Mouse (Mus musculus): ENCODE data around the gene Pin4. TPM values are rescaled to one million over a fixed set of nuclear protein-coding genes. Genes with fewer than 3 reads are reported as not detected.
A peak's percentile ranks its signal among the peaks of the same experiment; 100 is the strongest.
"Not testable (repeated sequence)": the region's sequence is repeated elsewhere in the genome, so short reads cannot be mapped to it uniquely, and the experiment has no call there.

Pin4 gene
- polyA plus RNA-seq, 1 experiment from 2014 or later, result 73.9 TPM

DNA sequence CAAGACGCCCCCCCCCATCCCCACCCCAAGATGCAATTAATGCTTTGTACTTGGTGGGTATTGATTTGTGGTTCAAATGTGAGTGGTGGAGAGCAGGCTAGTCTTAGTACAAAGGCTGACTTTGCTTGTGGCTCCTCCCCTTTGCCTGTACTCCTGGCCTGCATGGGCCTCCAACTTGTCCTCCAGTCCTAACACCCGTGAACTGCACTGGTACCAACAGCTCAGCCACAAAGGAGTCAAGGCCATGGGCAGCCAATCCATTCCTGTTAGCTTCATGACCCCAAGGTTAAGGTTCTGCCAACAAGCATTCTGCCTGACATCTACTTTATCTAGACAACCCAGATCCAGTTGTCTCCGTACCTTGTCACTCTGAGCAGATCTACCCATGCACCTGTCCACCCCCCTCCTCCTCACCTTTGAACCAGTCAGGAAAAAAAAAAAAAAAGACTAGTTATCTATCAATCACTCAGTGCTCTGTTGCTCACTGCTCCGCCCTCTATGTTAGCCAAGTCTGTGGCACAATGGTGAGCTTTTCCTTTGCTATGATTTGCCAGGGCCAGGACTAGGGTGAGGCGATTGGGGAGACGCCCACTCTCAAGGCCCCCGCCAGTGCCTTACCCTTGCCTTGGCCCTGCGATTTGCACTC is 33.3 kb upstream of the Pin4 start:
- Histone ChIP-seq H3K36me3 (no peaks in the 10 kb centered on the region), H3K27ac (no peak overlapping the region), H3K4me1 (no peaks in the 10 kb centered on the region), H3K27me3 (peaks cover 12% of the 10 kb centered on the region; the same call in 1 of the 2 replicates), H3K4me2 (replicated peaks) (no peak overlapping the region), H3K9me3 (no peaks in the 10 kb centered on the region), H3K9ac (no peak overlapping the region), H3K4me3 (no peak overlapping the region)
- 86% methylated on average over 7 of the region's 8 CpGs for WGBS
- no peak for ATAC-seq (ENCODE audit: insufficient number of reproducible peaks, insufficient read depth, low FRiP score, low TSS enrichment)

DNA sequence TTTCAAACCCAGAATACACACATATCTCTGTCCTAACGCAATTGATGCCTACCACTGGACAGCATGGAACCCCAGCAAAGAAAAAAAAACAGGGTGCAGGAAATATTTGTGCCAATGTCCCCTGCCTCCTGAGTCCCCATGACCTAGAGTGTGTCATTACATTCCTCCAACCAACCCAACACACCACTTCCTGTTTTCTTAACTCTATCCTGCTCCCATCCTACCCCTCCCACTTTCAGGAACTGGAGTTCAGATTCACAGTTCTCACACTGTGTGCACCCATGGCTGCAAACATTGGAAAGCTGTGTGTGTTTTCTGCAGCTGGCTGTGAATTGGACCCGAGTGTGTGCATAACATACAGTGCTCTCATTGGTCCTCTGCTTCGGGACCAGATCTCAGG is 28.6 kb upstream of the Pin4 start:
- ATAC-seq (ENCODE audit: insufficient number of reproducible peaks, insufficient read depth, low FRiP score, low TSS enrichment), result no peak

DNA sequence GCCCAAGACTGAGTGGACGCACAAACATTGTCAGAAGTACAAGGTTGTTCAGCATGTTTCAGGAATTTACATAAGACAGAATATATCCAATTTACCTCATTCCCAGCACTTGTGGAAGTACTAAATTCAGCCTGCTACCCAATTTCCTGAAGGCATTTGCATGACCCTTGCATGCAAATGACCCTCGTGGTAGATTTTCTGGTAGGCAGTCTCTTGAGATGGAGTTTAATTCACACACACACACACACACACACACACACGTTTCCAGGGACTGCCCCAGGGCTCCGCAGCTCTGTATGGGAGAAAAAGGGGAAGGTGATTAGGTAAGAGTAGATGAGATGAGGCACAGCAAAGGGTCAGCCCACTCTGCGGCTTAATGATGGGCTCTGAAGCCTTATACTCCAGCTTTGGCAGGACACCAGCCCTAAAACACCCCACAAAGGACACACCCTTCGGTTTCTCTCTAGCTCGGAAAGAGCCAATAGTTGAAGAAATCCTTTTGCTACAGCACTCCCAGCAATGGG is 24.8 kb upstream of the Pin4 start:
- Histone ChIP-seq H3K9me3 (no peaks in the 10 kb centered on the region), H3K27ac (no peak overlapping the region), H3K4me1 (no peaks in the 10 kb centered on the region), H3K36me3 (no peaks in the 10 kb centered on the region), H3K4me3 (no peak overlapping the region), H3K27me3 (no peaks in the 10 kb centered on the region), H3K4me2 (replicated peaks) (no peak overlapping the region), H3K9ac (no peak overlapping the region)
- ATAC-seq (ENCODE audit: insufficient number of reproducible peaks, insufficient read depth, low FRiP score, low TSS enrichment), result no peak
- 73% methylated on average over 7 of the region's 7 CpGs for WGBS

More for the DNA sequence above, 28.6 kb upstream of the Pin4 start:
- Histone ChIP-seq H3K9me3 (no peaks in the 10 kb centered on the region), H3K36me3 (no peaks in the 10 kb centered on the region), H3K4me1 (no peaks in the 10 kb centered on the region), H3K9ac (no peak overlapping the region), H3K27me3 (peaks cover 7% of the 10 kb centered on the region; the same call in 1 of the 2 replicates), H3K4me3 (no peak overlapping the region), H3K27ac (no peak overlapping the region), H3K4me2 (replicated peaks) (no peak overlapping the region)
- WGBS, result 69% methylated on average over 3 of the region's 3 CpGs

DNA sequence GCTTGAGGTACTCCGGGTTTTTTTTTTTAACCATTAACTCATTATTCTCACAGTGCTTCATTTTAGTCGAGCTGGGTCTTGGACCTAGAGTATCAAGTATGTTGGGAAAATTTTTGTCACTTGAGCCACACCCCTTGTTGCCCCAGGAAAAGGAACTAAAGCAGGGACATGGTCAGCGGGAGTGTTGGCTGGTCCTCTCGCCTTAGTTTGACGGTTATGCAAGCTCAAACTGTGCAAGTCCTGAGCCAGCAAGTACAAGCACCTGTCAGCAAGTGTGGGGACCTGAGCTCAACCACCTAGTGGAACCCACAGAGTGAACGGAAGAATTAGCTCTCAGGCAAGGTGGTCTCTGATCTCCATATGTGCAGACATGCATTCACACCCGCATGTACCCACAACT is 17.4 kb upstream of the Pin4 start:
- no peak for ATAC-seq (ENCODE audit: insufficient number of reproducible peaks, insufficient read depth, low FRiP score, low TSS enrichment)
- H3K27me3 ChIP-seq, result no peaks in the 10 kb centered on the region

DNA sequence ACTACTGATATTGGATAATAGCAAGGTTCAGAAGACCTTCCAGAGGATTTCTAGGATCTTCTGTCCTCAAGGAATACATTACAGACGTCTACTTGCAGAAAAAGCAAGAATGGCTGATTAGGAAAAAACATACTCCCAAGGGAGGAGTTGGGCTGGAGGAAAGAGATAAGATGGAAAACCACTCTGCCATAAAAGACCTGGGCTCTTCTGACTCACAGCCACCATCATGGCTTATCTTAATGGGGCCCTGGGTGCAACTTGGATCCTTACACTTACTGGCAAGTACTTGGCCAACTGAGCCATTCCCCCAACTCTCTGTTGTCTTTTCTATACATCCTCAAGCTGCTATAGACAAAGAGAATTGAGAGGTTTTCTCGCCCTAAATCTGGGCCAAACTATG is 15.4 kb upstream of the Pin4 start:
- H3K27me3 ChIP-seq; H3K9ac ChIP-seq; H3K9me3 ChIP-seq; H3K4me2 ChIP-seq (replicated peaks); H3K4me3 ChIP-seq; H3K4me1 ChIP-seq; ATAC-seq (ENCODE audit: insufficient number of reproducible peaks, insufficient read depth, low FRiP score, low TSS enrichment); H3K27ac ChIP-seq; H3K36me3 ChIP-seq: not testable (repeated sequence)
- 71% methylated on average over 2 of the region's 2 CpGs for WGBS

More for the DNA sequence above, 17.4 kb upstream of the Pin4 start:
- no peak overlapping the region for H3K27ac ChIP-seq
- no peaks in the 10 kb centered on the region for H3K9me3 ChIP-seq
- no peaks in the 10 kb centered on the region for H3K36me3 ChIP-seq
- no peak overlapping the region for H3K9ac ChIP-seq
- no peak overlapping the region for H3K4me2 ChIP-seq (replicated peaks)
- WGBS, result 54% methylated on average over 7 of the region's 7 CpGs
- no peak overlapping the region for H3K4me3 ChIP-seq
- H3K4me1 ChIP-seq, result no peaks in the 10 kb centered on the region

DNA sequence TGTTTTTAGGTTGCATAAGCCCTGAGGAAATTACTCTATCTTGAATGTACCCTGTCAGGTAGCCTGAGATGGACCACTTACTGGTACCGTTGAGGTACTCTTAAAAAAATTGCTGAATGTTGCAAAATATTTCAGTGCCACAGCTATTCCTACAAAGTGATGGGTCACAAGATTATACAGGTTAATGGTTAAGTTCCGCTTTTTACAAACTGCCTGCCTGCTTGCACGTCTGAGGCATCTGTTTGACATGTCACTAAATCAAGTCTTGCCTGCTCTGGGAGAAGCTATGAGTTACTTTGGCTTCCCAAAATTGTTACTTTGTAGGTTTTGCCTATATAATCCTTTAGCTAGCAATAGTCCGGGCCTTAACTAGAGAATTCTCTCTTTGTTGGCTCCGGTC is 9.9 kb upstream of the Pin4 start:
- H3K4me1 ChIP-seq; H3K27ac ChIP-seq; H3K4me2 ChIP-seq (replicated peaks); H3K36me3 ChIP-seq; H3K27me3 ChIP-seq; H3K9me3 ChIP-seq; ATAC-seq (ENCODE audit: insufficient number of reproducible peaks, insufficient read depth, low FRiP score, low TSS enrichment); H3K9ac ChIP-seq; H3K4me3 ChIP-seq: not testable (repeated sequence)
- 86% methylated on average over 5 of the region's 5 CpGs for WGBS

DNA sequence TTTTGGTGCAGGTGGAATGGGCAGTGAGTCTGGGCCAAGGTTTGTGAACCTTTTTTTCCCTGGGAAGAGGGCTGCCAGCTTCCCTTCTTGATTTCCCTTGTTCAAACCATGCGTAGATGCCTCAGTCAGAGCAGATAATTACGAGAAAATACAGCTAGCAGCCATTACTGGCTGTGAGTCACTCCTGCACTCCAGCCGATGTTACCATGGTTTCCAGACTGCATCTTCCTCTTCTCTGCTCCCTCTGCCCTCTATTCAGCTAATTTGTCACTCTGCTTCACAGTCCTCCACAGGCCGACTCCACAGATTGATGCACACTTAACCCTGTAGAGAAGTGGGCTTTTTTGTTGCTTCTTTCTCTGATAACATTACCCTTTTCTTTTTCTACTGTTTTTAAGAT is 3.6 kb upstream of the Pin4 start:
- Histone ChIP-seq H3K4me3 (no peak overlapping the region), H3K4me1 (no peaks in the 10 kb centered on the region), H3K36me3 (no peaks in the 10 kb centered on the region), H3K27ac (no peak overlapping the region), H3K27me3 (0 out of 2 replicates have a peak, but pooled peaks cover 8% of the 10 kb centered on the region), H3K4me2 (replicated peaks) (no peak overlapping the region), H3K9me3 (no peaks in the 10 kb centered on the region), H3K9ac (no peak overlapping the region)
- no peak for ATAC-seq (ENCODE audit: insufficient number of reproducible peaks, insufficient read depth, low FRiP score, low TSS enrichment)
- 59% methylated on average over 4 of the region's 4 CpGs for WGBS

DNA sequence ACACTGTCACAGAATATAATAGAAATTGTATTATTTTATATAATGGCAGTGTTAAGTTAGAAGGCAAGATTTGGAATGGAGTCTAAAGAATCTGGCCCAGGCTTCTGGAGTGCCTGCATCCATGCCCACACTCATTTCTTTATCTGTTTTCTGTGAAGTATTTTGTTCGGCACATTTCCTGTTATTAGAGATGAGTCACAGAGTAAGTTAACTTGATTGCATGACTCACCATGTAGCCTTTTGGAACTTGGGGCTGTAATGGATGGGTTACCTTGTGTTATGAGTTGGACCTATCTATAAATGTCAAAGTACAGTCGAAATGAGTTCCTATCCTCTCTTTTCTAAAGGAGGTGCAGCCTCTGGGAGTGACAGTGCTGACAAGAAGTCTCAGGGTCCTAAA is 2.1 kb downstream of the Pin4 start:
- Histone ChIP-seq H3K36me3 (peaks cover 8% of the 10 kb centered on the region; the same call in 1 of the 2 replicates), H3K27ac (no peak overlapping the region), H3K9ac (no peak overlapping the region), H3K27me3 (no peaks in the 10 kb centered on the region), H3K4me3 (no peak overlapping the region), H3K4me2 (replicated peaks) (no peak overlapping the region), H3K9me3 (no peaks in the 10 kb centered on the region), H3K4me1 (no peaks in the 10 kb centered on the region)
- 84% methylated on average over 2 of the region's 2 CpGs for WGBS
- no peak for ATAC-seq (ENCODE audit: insufficient number of reproducible peaks, insufficient read depth, low FRiP score, low TSS enrichment)

DNA sequence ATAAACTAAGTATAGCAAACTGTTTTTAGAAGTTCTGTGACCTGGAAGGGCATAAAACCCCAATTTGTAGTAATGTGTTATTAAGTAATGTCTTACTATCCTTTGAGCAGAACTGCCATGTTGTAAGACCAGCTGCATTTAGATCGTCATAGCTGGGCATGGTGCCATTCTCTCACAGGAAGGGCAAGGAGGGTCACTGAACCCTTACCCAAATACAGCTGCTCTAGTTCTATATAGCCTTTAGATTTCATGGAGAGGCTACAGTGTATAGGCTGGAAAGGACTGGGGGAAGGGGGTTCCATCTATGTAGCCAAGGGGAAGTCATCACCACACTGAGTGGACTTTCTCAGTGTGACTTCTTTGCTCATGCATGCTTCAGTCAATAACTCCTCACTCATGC is 21.9 kb downstream of the Pin4 start:
- 86% methylated on average over 1 of the region's 1 CpGs for WGBS
- no peak overlapping the region for H3K4me3 ChIP-seq
- ATAC-seq (ENCODE audit: insufficient number of reproducible peaks, insufficient read depth, low FRiP score, low TSS enrichment), result no peak
- no peak overlapping the region for H3K27ac ChIP-seq
- H3K4me2 ChIP-seq (replicated peaks), result no peak overlapping the region
- H3K9me3 ChIP-seq, result no peaks in the 10 kb centered on the region
- H3K9ac ChIP-seq, result no peak overlapping the region
- H3K36me3 ChIP-seq, result peaks cover 23% of the 10 kb centered on the region; the same call in 1 of the 2 replicates
- H3K27me3 ChIP-seq, result no peaks in the 10 kb centered on the region
- H3K4me1 ChIP-seq, result no peaks in the 10 kb centered on the region

DNA sequence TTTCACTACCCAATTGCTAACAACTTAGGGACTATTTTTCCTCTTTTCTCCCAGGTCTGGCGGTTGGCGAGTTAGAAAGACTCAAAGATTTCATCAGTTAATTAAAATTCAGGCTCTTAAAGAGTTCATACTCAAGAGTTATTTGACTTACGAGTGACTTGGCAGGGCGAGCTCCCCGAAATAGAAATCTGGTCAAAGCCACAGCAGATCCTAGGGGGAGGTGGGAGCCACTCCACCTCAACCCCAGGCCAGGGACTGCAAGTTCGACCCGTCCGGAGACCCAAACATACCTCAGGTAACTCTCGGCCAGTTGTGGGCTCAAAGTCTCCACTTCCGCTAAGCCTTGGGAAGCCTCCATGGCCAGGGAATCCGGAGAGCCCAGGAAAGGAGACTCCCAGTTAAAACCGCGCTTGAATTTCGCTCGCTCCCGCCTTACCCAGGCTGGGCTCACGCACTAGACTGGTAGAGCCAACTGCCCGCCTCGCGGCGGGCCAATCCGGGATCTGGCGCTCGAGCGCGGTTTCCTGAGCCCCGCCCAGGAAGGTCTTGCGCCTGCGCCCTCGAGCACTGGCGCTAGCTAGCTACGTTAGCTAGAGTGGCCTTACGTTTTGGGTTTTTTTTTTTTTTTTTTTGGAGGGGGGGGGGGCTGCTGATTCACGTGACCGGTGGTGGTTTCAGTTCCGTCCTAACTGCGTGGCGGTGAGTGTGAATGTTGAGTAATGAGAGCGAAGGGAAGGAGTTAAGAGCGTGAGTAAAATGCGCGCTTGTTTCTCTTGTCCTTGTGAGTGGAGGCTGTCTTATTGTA is 37.6 kb downstream of the Pin4 start, which contains the start of gene Ercc6l:
TSS of gene Ercc6l (minus strand) at position 474 of the 805 bp plus-strand sequence.
- peak; percentile 98 for ATAC-seq (ENCODE audit: insufficient number of reproducible peaks, insufficient read depth, low FRiP score, low TSS enrichment)
- Histone ChIP-seq H3K9me3 (no peaks in the 10 kb centered on the region), H3K4me3 (peak within 1 kb of the TSS; percentile 42), H3K9ac (peak within 1 kb of the TSS; percentile 55), H3K27me3 (no peaks in the 10 kb centered on the region), H3K27ac (peak within 1 kb of the TSS; percentile 60; the same call in 1 of the 2 replicates), H3K4me1 (no peaks in the 10 kb centered on the region), H3K36me3 (no peaks in the 10 kb centered on the region), H3K4me2 (replicated peaks) (peak within 1 kb of the TSS; percentile 42)
- WGBS, result 12% methylated on average over 42 of the region's 42 CpGs

DNA sequence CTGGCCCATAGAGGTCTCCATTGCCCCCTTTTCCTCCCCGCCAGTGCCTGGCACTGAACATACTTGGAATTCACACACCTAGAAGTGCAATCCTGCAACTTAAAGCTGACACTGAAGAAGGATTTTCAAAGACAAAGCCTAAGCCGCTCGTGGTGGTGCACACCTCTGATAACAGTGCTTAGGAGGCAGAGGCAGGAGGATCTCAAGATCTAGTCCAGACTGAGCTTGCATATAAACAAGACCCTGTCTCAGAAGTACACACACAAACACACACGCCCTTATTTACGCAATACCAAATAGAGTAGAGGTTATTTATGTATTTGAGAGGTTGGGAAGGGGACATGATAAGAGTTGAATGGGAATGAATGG is 38.2 kb downstream of the Pin4 start:
- Histone ChIP-seq H3K4me3 (peak overlapping the region; percentile 32), H3K4me1 (no peaks in the 10 kb centered on the region), H3K9ac (no peak overlapping the region), H3K36me3 (no peaks in the 10 kb centered on the region), H3K27me3 (no peaks in the 10 kb centered on the region), H3K9me3 (no peaks in the 10 kb centered on the region), H3K4me2 (replicated peaks) (peak overlapping the region; percentile 42), H3K27ac (peak overlapping the region; percentile 60; the same call in 1 of the 2 replicates)
- 57% methylated on average over 5 of the region's 5 CpGs for WGBS
- no peak for ATAC-seq (ENCODE audit: insufficient number of reproducible peaks, insufficient read depth, low FRiP score, low TSS enrichment)

DNA sequence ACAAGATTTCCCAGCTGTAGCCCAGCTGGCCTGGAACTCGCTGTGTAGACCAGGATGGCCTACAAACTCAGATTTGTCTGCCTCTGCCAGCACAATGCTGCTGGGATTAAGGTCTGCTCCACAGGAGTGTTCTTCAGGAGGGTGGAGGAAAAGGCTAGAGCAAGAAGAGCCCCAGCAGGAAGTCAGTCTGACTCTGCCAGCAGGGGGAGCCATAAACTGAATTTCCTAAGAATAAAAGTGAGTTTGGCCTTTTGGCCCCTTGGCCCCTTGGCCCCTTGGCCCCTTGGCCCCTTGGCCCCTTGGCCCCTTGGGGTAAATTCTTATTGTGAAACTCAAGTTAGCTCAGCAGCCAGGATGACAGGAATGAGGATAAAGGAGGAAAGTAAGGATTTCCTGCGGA is 40.5 kb downstream of the Pin4 start:
- Histone ChIP-seq H3K27me3 (no peaks in the 10 kb centered on the region), H3K36me3 (no peaks in the 10 kb centered on the region), H3K4me1 (no peaks in the 10 kb centered on the region), H3K9ac (no peak overlapping the region), H3K27ac (no peak overlapping the region), H3K9me3 (no peaks in the 10 kb centered on the region), H3K4me2 (replicated peaks) (no peak overlapping the region), H3K4me3 (no peak overlapping the region)
- WGBS, result 54% methylated on average over 2 of the region's 2 CpGs
- ATAC-seq (ENCODE audit: insufficient number of reproducible peaks, insufficient read depth, low FRiP score, low TSS enrichment), result no peak

Measured in embryonic facial prominence, embryonic 12.5 days (tissue).